Mouse (Mus musculus) lung, adult 2 months (tissue): ENCODE results near the gene Mfsd11.

Experiments
- CTCF ChIP-seq: fragments of 200-500 bp; IDR thresholded peaks from 2 replicates; pipeline ENCODE4 v1.5.1; 2011; ENCODE audit warnings: mild to moderate bottlenecking, low read length, control low read depth; ENCODE audit not compliant: insufficient read depth
- POLR2A ChIP-seq: fragments of 200-500 bp; IDR thresholded peaks from 2 replicates; pipeline ENCODE4 v1.6.1; 2011; ENCODE audit warnings: low read depth, mild to moderate bottlenecking, control low read depth, low read length, borderline replicate concordance; ENCODE audit errors: extremely low read depth

DNA sequence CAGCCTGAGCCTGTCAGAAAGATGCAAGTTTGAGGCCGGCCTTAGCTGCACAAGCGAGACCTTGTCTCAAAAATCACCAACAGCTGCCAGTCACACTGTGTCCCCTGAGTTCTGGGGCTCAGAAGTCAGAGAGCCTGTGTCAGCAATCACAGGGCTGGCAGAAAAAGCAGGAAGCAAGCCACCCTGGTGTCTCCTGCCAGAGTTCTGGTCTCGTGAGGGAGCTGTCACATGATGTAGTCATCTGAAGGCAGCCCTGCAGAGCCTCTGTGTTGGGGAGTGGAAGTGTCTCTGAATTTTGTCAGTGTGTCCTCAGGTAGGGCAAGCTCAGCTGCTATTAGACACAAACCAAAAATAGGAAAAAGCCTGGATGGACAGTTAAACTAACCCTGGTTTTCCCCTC lies 15.9 kb downstream of the Mfsd11 start:
- TF ChIP-seq CTCF (no peak), POLR2A (no peak)
